Mouse (Mus musculus) frontal cortex, postnatal 25 days (tissue): ENCODE measurements around the gene Foxr1.
A peak's percentile ranks its signal among the peaks of the same experiment; 100 is the strongest.
"Not testable (repeated sequence)": the region's sequence is repeated elsewhere in the genome, so short reads cannot be mapped to it uniquely, and the experiment has no call there.

Experiments
- DNase-seq, 2 experiments: peaks; one replicate each; pipeline ENCODE4 v3.0.0; 2022; ENCODE audit warnings: low spot score in 2 of 2

The Foxr1 gene

GRCm38 (mm10) chr9:44477339-44478228, 36.6 kb upstream of the Foxr1 start:
- peak in 1 of 2 experiments; percentile 30 for DNase-seq

- DNase-seq, result no peak
Measured at GRCm38 (mm10) chr9:44475936-44476335, 35.0 kb upstream of the Foxr1 start.

GRCm38 (mm10) chr9:44474327-44474726, 33.4 kb upstream of the Foxr1 start:
- no peak for DNase-seq

- DNase-seq, result no peak
Measured at GRCm38 (mm10) chr9:44473184-44473583, 32.2 kb upstream of the Foxr1 start.

- DNase-seq, result no peak
Measured at GRCm38 (mm10) chr9:44468800-44469199, 27.9 kb upstream of the Foxr1 start.

GRCm38 (mm10) chr9:44468224-44468623, 27.3 kb upstream of the Foxr1 start:
- DNase-seq, result no peak

- DNase-seq, result no peak
Measured at GRCm38 (mm10) chr9:44461950-44462349, 21.0 kb upstream of the Foxr1 start.

- peak; percentile 55 to 73 for DNase-seq
Measured at GRCm38 (mm10) chr9:44457035-44457742, 16.3 kb upstream of the Foxr1 start.

- no peak for DNase-seq
Measured at GRCm38 (mm10) chr9:44454891-44455220, 13.9 kb upstream of the Foxr1 start, which contains the start of gene Upk2. Upk2 (minus strand) TSS chr9:44454976.

- DNase-seq, result peak; percentile 86 to 87
Measured at GRCm38 (mm10) chr9:44454132-44454890, 13.4 kb upstream of the Foxr1 start.

- no peak for DNase-seq
Measured at GRCm38 (mm10) chr9:44450387-44450786, 9.5 kb upstream of the Foxr1 start.

- not testable (repeated sequence) for DNase-seq
Measured at GRCm38 (mm10) chr9:44444402-44445025, 3.6 kb upstream of the Foxr1 start.

- DNase-seq, result no peak
Measured at GRCm38 (mm10) chr9:44435747-44436146, 5.2 kb downstream of the Foxr1 start.

- no peak for DNase-seq
Measured at GRCm38 (mm10) chr9:44432577-44433185, 8.3 kb downstream of the Foxr1 start.

GRCm38 (mm10) chr9:44423576-44423975, 17.4 kb downstream of the Foxr1 start:
- DNase-seq, result no peak

GRCm38 (mm10) chr9:44420280-44420898, 20.5 kb downstream of the Foxr1 start:
- DNase-seq, result no peak

GRCm38 (mm10) chr9:44419730-44420129, 21.2 kb downstream of the Foxr1 start:
- DNase-seq, result not testable (repeated sequence)

- no peak for DNase-seq
Measured at GRCm38 (mm10) chr9:44418519-44419385, 22.2 kb downstream of the Foxr1 start, which contains the start of gene Ccdc84. Ccdc84 (minus strand) TSS chr9:44418569.

- peak; percentile 93 to 95 for DNase-seq
Measured at GRCm38 (mm10) chr9:44417892-44418363, 23.0 kb downstream of the Foxr1 start.
